In genomic region chr4:81823566-81823965, GRCm38 (mm10) we compare ENCODE assay signal across 21 mouse cellular contexts.
DNase-seq lines count a peak whose midpoint lies in the region; ATAC-seq lines count a peak whose summit lies in the region.
"Had no signal": no experiment of that assay in that cellular context is flagged by ENCODE, and none has a peak within 500 bp of the region (broad histone marks: within the 10 kb centered on the region; RNA-seq: fewer than 3 reads in every experiment).

No protein-coding gene starts in this region.

- no peak overlapping the region for H3K9ac ChIP-seq in embryonic facial prominence, embryonic 12.5 days
- no peak overlapping the region for H3K9ac ChIP-seq in limb, embryonic 13.5 days
- H3K9ac ChIP-seq: midbrain, embryonic 13.5 days; neural tube, embryonic 13.5 days had no signal

- H3K4me1 ChIP-seq in heart, embryonic 10.5 days = peaks cover 23% of the 10 kb centered on the region
- H3K4me1 ChIP-seq in embryonic facial prominence, embryonic 12.5 days = peaks cover 10% of the 10 kb centered on the region; the same call in 1 of the 2 replicates
- H3K4me1 ChIP-seq in limb, embryonic 13.5 days = peaks cover 14% of the 10 kb centered on the region
- H3K4me1 ChIP-seq: hindbrain, embryonic 10.5 days; midbrain, embryonic 13.5 days; neural tube, embryonic 13.5 days had no signal

- H3K27ac ChIP-seq in heart, embryonic 10.5 days = peak overlapping the region; percentile 47; the same call in 1 of the 2 replicates
- peak overlapping the region; percentile 57 for H3K27ac ChIP-seq in embryonic facial prominence, embryonic 12.5 days
- H3K27ac ChIP-seq in limb, embryonic 13.5 days = peak overlapping the region; percentile 45; the same call in 1 of the 2 replicates
- H3K27ac ChIP-seq: hindbrain, embryonic 10.5 days; hindbrain, postnatal 0 days; layer of hippocampus, adult 2 months; midbrain, embryonic 13.5 days; neural tube, embryonic 13.5 days had no signal

- no peak for DNase-seq in heart, embryonic 10.5 days (ENCODE audit: low spot score)
- no peak for DNase-seq in heart, adult 11 months
- peak; percentile 30 for DNase-seq in MN1 (ENCODE audit: low spot score)
- DNase-seq in urinary bladder, adult 2 months (ENCODE audit: low spot score) = no peak
- DNase-seq in adrenal gland, adult 18-20 months (ENCODE audit: low spot score in 2 of 2) = no peak
- DNase-seq: cerebellum, adult 2 months; kidney, adult 8-10 months; kidney, postnatal 14 days; right cerebral cortex, adult 18-20 months; thymus, postnatal 36 days had no signal

- WGBS in heart, embryonic 10.5 days = 49% methylated on average over 3 of the region's 3 CpGs
- WGBS in embryonic facial prominence, embryonic 12.5 days = 38% methylated on average over 3 of the region's 3 CpGs
- WGBS in limb, embryonic 13.5 days = 28% methylated on average over 3 of the region's 3 CpGs

- no peaks in the 10 kb centered on the region for H3K36me3 ChIP-seq in heart, embryonic 10.5 days
- H3K36me3 ChIP-seq in embryonic facial prominence, embryonic 12.5 days = no peaks in the 10 kb centered on the region
- H3K36me3 ChIP-seq in limb, embryonic 13.5 days = no peaks in the 10 kb centered on the region
- H3K36me3 ChIP-seq: hindbrain, embryonic 10.5 days; midbrain, embryonic 13.5 days; neural tube, embryonic 13.5 days had no signal

- H3K4me2 ChIP-seq in embryonic facial prominence, embryonic 12.5 days (replicated peaks) = no peak overlapping the region
- no peak overlapping the region for H3K4me2 ChIP-seq in limb, embryonic 13.5 days (replicated peaks)
- H3K4me2 ChIP-seq: midbrain, embryonic 13.5 days; neural tube, embryonic 13.5 days had no signal

- no peaks in the 10 kb centered on the region for H3K27me3 ChIP-seq in heart, embryonic 10.5 days (ENCODE audit: insufficient read depth, poor library complexity, severe bottlenecking)
- H3K27me3 ChIP-seq in embryonic facial prominence, embryonic 12.5 days = no peaks in the 10 kb centered on the region
- no peaks in the 10 kb centered on the region for H3K27me3 ChIP-seq in limb, embryonic 13.5 days
- H3K27me3 ChIP-seq: CH12.LX; midbrain, embryonic 13.5 days; neural tube, embryonic 13.5 days had no signal

- H3K9me3 ChIP-seq in heart, embryonic 10.5 days = no peaks in the 10 kb centered on the region
- no peaks in the 10 kb centered on the region for H3K9me3 ChIP-seq in embryonic facial prominence, embryonic 12.5 days
- no peaks in the 10 kb centered on the region for H3K9me3 ChIP-seq in limb, embryonic 13.5 days
- H3K9me3 ChIP-seq: hindbrain, embryonic 10.5 days; midbrain, embryonic 13.5 days; neural tube, embryonic 13.5 days had no signal

- no peak for ATAC-seq in embryonic facial prominence, embryonic 12.5 days (ENCODE audit: insufficient number of reproducible peaks, insufficient read depth, low FRiP score, low TSS enrichment)
- no peak for ATAC-seq in limb, embryonic 13.5 days (ENCODE audit: low FRiP score, low read depth)
- ATAC-seq: forebrain, embryonic 14.5 days; hindbrain, postnatal 0 days; lung, postnatal 0 days; midbrain, embryonic 13.5 days had no signal

- no peak overlapping the region for H3K4me3 ChIP-seq in heart, embryonic 10.5 days
- H3K4me3 ChIP-seq in embryonic facial prominence, embryonic 12.5 days = no peak overlapping the region
- no peak overlapping the region for H3K4me3 ChIP-seq in limb, embryonic 13.5 days
- H3K4me3 ChIP-seq: erythroblast, embryonic 14.5 days; hindbrain, embryonic 10.5 days; layer of hippocampus, adult 2 months; midbrain, embryonic 13.5 days; neural tube, embryonic 13.5 days had no signal
